Mouse (Mus musculus): ENCODE results near the gene Vac14. TPM values are rescaled to one million over a fixed set of nuclear protein-coding genes. Genes with fewer than 3 reads are reported as not detected.

Vac14 gene
- polyA plus RNA-seq, 1 experiment from 2014 or later = 16.1 TPM

- H3K36me3 ChIP-seq (ENCODE audit: insufficient read depth, low read length) = no peaks in the 10 kb centered on the region
- no peaks in the 10 kb centered on the region for H3K4me1 ChIP-seq (replicated peaks; ENCODE audit: insufficient read depth, low read length)
- no peak overlapping the region for H3K9ac ChIP-seq (ENCODE audit: low read depth, low read length)
- H3K9me3 ChIP-seq (replicated peaks; ENCODE audit: low read length) = no peaks in the 10 kb centered on the region
- DNase-seq (ENCODE audit: low spot score) (no peak), ATAC-seq (replicated peaks; ENCODE audit: low FRiP score, low read depth) (no peak)
- H3K27me3 ChIP-seq (ENCODE audit: insufficient read depth, low read length) = no peaks in the 10 kb centered on the region
- H3K27ac ChIP-seq = no peak overlapping the region
- H3K4me2 ChIP-seq (ENCODE audit: low read length) = no peak overlapping the region
- 65% methylated on average over 15 of the region's 15 CpGs for WGBS
- H3K4me3 ChIP-seq (replicated peaks; ENCODE audit: low read depth, low read length) = no peak overlapping the region
- no peak for TF ChIP-seq CTCF (IDR thresholded peaks at IDR 0.05; ENCODE audit: low read depth)
Observed at GRCm38 (mm10) chr8:110755511-110756170, 137.3 kb downstream of the Vac14 start.

GRCm38 (mm10) chr8:110756196-110756595 is 137.8 kb downstream of the Vac14 start:
- Histone ChIP-seq H3K36me3 (ENCODE audit: insufficient read depth, low read length) (no peaks in the 10 kb centered on the region), H3K4me3 (replicated peaks; ENCODE audit: low read depth, low read length) (no peak overlapping the region), H3K9me3 (replicated peaks; ENCODE audit: low read length) (no peaks in the 10 kb centered on the region), H3K27me3 (ENCODE audit: insufficient read depth, low read length) (no peaks in the 10 kb centered on the region), H3K4me2 (ENCODE audit: low read length) (no peak overlapping the region), H3K9ac (ENCODE audit: low read depth, low read length) (no peak overlapping the region), H3K4me1 (replicated peaks; ENCODE audit: insufficient read depth, low read length) (no peaks in the 10 kb centered on the region), H3K27ac (no peak overlapping the region)
- ATAC-seq (replicated peaks; ENCODE audit: low FRiP score, low read depth) (no peak), DNase-seq (ENCODE audit: low spot score) (no peak)
- WGBS = 71% methylated on average over 5 of the region's 5 CpGs
- TF ChIP-seq CTCF (IDR thresholded peaks at IDR 0.05; ENCODE audit: low read depth) = no peak

GRCm38 (mm10) chr8:110760280-110760940 is 142.0 kb downstream of the Vac14 start:
- Histone ChIP-seq H3K27ac (peak overlapping the region; percentile 62; the same call in 1 of the 2 replicates), H3K4me3 (replicated peaks; ENCODE audit: low read depth, low read length) (no peak overlapping the region), H3K27me3 (ENCODE audit: insufficient read depth, low read length) (no peaks in the 10 kb centered on the region), H3K4me1 (replicated peaks; ENCODE audit: insufficient read depth, low read length) (0 out of 2 replicates have a peak, but pooled peaks cover 3% of the 10 kb centered on the region), H3K9me3 (replicated peaks; ENCODE audit: low read length) (no peaks in the 10 kb centered on the region), H3K4me2 (ENCODE audit: low read length) (no peak overlapping the region), H3K36me3 (ENCODE audit: insufficient read depth, low read length) (no peaks in the 10 kb centered on the region), H3K9ac (ENCODE audit: low read depth, low read length) (no peak overlapping the region)
- ATAC-seq (replicated peaks; ENCODE audit: low FRiP score, low read depth) (no peak), DNase-seq (ENCODE audit: low spot score) (peak; percentile 47)
- WGBS = 66% methylated on average over 7 of the region's 7 CpGs
- no peak for TF ChIP-seq CTCF (IDR thresholded peaks at IDR 0.05; ENCODE audit: low read depth)

GRCm38 (mm10) chr8:110761185-110761584 is 142.8 kb downstream of the Vac14 start:
- peak overlapping the region; percentile 62; the same call in 1 of the 2 replicates for H3K27ac ChIP-seq
- DNase-seq (ENCODE audit: low spot score) = peak; percentile 86
- no peaks in the 10 kb centered on the region for H3K36me3 ChIP-seq (ENCODE audit: insufficient read depth, low read length)
- WGBS = 32% methylated on average over 5 of the region's 5 CpGs
- ATAC-seq (replicated peaks; ENCODE audit: low FRiP score, low read depth) = no peak
- TF ChIP-seq CTCF (IDR thresholded peaks at IDR 0.05; ENCODE audit: low read depth) = no peak
- H3K4me1 ChIP-seq (replicated peaks; ENCODE audit: insufficient read depth, low read length) = 0 out of 2 replicates have a peak, but pooled peaks cover 3% of the 10 kb centered on the region
- H3K27me3 ChIP-seq (ENCODE audit: insufficient read depth, low read length) = no peaks in the 10 kb centered on the region
- no peak overlapping the region for H3K9ac ChIP-seq (ENCODE audit: low read depth, low read length)
- no peak overlapping the region for H3K4me3 ChIP-seq (replicated peaks; ENCODE audit: low read depth, low read length)
- H3K4me2 ChIP-seq (ENCODE audit: low read length) = 0 out of 2 replicates have a peak overlapping the region, but pooled peaks have one; percentile 8
- H3K9me3 ChIP-seq (replicated peaks; ENCODE audit: low read length) = no peaks in the 10 kb centered on the region

- Histone ChIP-seq H3K4me1 (replicated peaks; ENCODE audit: insufficient read depth, low read length) (0 out of 2 replicates have a peak, but pooled peaks cover 3% of the 10 kb centered on the region), H3K9ac (ENCODE audit: low read depth, low read length) (no peak overlapping the region), H3K4me2 (ENCODE audit: low read length) (no peak overlapping the region), H3K27me3 (ENCODE audit: insufficient read depth, low read length) (no peaks in the 10 kb centered on the region), H3K9me3 (replicated peaks; ENCODE audit: low read length) (no peaks in the 10 kb centered on the region), H3K27ac (0 out of 2 replicates have a peak overlapping the region, but pooled peaks have one; percentile 60), H3K4me3 (replicated peaks; ENCODE audit: low read depth, low read length) (no peak overlapping the region), H3K36me3 (ENCODE audit: insufficient read depth, low read length) (no peaks in the 10 kb centered on the region)
- peak; percentile 57; the same call in 1 of the 2 replicates for TF ChIP-seq CTCF (IDR thresholded peaks at IDR 0.05; ENCODE audit: low read depth)
- WGBS = 34% methylated on average over 6 of the region's 6 CpGs
- DNase-seq (ENCODE audit: low spot score) = peak; percentile 55
- no peak for ATAC-seq (replicated peaks; ENCODE audit: low FRiP score, low read depth)
Observed at GRCm38 (mm10) chr8:110761988-110762387, 143.6 kb downstream of the Vac14 start.

GRCm38 (mm10) chr8:110764671-110765070 is 146.3 kb downstream of the Vac14 start:
- Histone ChIP-seq H3K36me3 (ENCODE audit: insufficient read depth, low read length) (no peaks in the 10 kb centered on the region), H3K4me1 (replicated peaks; ENCODE audit: insufficient read depth, low read length) (0 out of 2 replicates have a peak, but pooled peaks cover 3% of the 10 kb centered on the region), H3K9ac (ENCODE audit: low read depth, low read length) (no peak overlapping the region), H3K27ac (no peak overlapping the region), H3K4me3 (replicated peaks; ENCODE audit: low read depth, low read length) (no peak overlapping the region), H3K9me3 (replicated peaks; ENCODE audit: low read length) (no peaks in the 10 kb centered on the region), H3K27me3 (ENCODE audit: insufficient read depth, low read length) (no peaks in the 10 kb centered on the region), H3K4me2 (ENCODE audit: low read length) (no peak overlapping the region)
- ATAC-seq (replicated peaks; ENCODE audit: low FRiP score, low read depth) (no peak), DNase-seq (ENCODE audit: low spot score) (no peak)
- TF ChIP-seq CTCF (IDR thresholded peaks at IDR 0.05; ENCODE audit: low read depth) = no peak
- WGBS = 86% methylated on average over 3 of the region's 3 CpGs
